Mouse (Mus musculus) heart, embryonic 16.5 days (tissue): ENCODE data around the gene Izumo4. TPM values are rescaled to one million over a fixed set of nuclear protein-coding genes. Genes with fewer than 3 reads are reported as not detected.

ENCODE experiments used
- ATAC-seq: fragments of 200-750 bp; cut with Nextera tagmentation; replicated peaks from 2 replicates; pipeline ENCODE4 v1.8.0; 2017; ENCODE audit warnings: moderate number of reproducible peaks; ENCODE audit not compliant: insufficient read depth, low FRiP score; ENCODE audit errors: extremely low read depth
- H3K27ac ChIP-seq: fragments of 300-500 bp; sonication (generic); 2 replicates; pipeline ENCODE4 v1.5.1; 2014; ENCODE audit warnings: mild to moderate bottlenecking, low read length, control low read depth, moderate library complexity
- H3K27me3 ChIP-seq: fragments of 300-500 bp; sonication (generic); 2 replicates; pipeline ENCODE4 v1.6.1; 2014; ENCODE audit warnings: low read length, mixed read lengths; ENCODE audit not compliant: control insufficient read depth, insufficient read depth
- H3K36me3 ChIP-seq: fragments of 300-500 bp; sonication (generic); 2 replicates; pipeline ENCODE4 v1.6.1; 2014; ENCODE audit not compliant: control insufficient read depth, insufficient read depth
- H3K4me1 ChIP-seq: fragments of 300-500 bp; sonication (generic); 2 replicates; pipeline ENCODE4 v1.6.1; 2014; ENCODE audit warnings: low read length, mixed read lengths; ENCODE audit not compliant: control insufficient read depth, insufficient read depth
- H3K4me2 ChIP-seq: fragments of 300-500 bp; sonication (generic); 2 replicates; pipeline ENCODE4 v1.6.1; 2014; ENCODE audit warnings: low read depth, mild to moderate bottlenecking, control low read depth, low read length
- H3K4me3 ChIP-seq: fragments of 300-500 bp; sonication (generic); 2 replicates; pipeline ENCODE4 v1.5.1; 2014; ENCODE audit warnings: mild to moderate bottlenecking, control low read depth, low read length
- H3K9ac ChIP-seq: fragments of 300-500 bp; sonication (generic); 2 replicates; pipeline ENCODE4 v1.6.1; 2014; ENCODE audit warnings: low read length, control low read depth
- H3K9me3 ChIP-seq: fragments of 300-500 bp; sonication (generic); replicated peaks from 2 replicates; pipeline ENCODE4 v1.6.1; 2016; ENCODE audit warnings: low read length; ENCODE audit not compliant: control insufficient read depth
- WGBS: fragments of 180-500 bp; shearing (Covaris S2); extraction: QIAGEN DNeasy Blood & Tissue Kit; methylation state at CpG from one replicate; pipeline ENCODE4 v1.1.7; 2014; 5-methylcytosine and 5-hydroxymethylcytosine counted together
- polyA plus RNA-seq: library from polyadenylated mRNA; unstranded; fragments of >200 nt; fragmentation: Nextera tagmentation; extraction: Ambion mirVana; gene quantifications from 2 replicates; pipeline ENCODE4 v1.2.1, GENCODE M21; 2015

Gene Izumo4
- polyA plus RNA-seq, 1 experiment from 2014 or later = 13.2 TPM

- no peak for ATAC-seq
- WGBS = 87% methylated on average over 5 of the region's 5 CpGs
These were observed 25.6 kb downstream of the Izumo4 start for GRCm38 (mm10) chr10:80727369-80728127.

GRCm38 (mm10) chr10:80732611-80733101 is 30.7 kb downstream of the Izumo4 start:
- 73% methylated on average over 6 of the region's 6 CpGs for WGBS
- Histone ChIP-seq H3K4me2 (no peak overlapping the region), H3K9ac (no peak overlapping the region), H3K4me3 (no peak overlapping the region), H3K27ac (no peak overlapping the region), H3K9me3 (no peaks in the 10 kb centered on the region), H3K27me3 (no peaks in the 10 kb centered on the region), H3K4me1 (peaks cover 12% of the 10 kb centered on the region), H3K36me3 (peaks cover 40% of the 10 kb centered on the region)
- no peak for ATAC-seq

More at GRCm38 (mm10) chr10:80727369-80728127, 25.6 kb downstream of the Izumo4 start:
- Histone ChIP-seq H3K4me1 (no peaks in the 10 kb centered on the region; the same call in 1 of the 2 replicates), H3K9ac (no peak overlapping the region), H3K9me3 (no peaks in the 10 kb centered on the region), H3K4me2 (no peak overlapping the region), H3K27me3 (no peaks in the 10 kb centered on the region), H3K27ac (no peak overlapping the region), H3K4me3 (no peak overlapping the region), H3K36me3 (peaks cover 73% of the 10 kb centered on the region)

- H3K4me2 ChIP-seq = no peak overlapping the region
- peak overlapping the region; percentile 22; the same call in 1 of the 2 replicates for H3K27ac ChIP-seq
- no peaks in the 10 kb centered on the region for H3K9me3 ChIP-seq
- no peak for ATAC-seq
- peaks cover 9% of the 10 kb centered on the region for H3K36me3 ChIP-seq
- H3K27me3 ChIP-seq = no peaks in the 10 kb centered on the region
- H3K4me1 ChIP-seq = peaks cover 33% of the 10 kb centered on the region
- WGBS = 35% methylated on average over 5 of the region's 5 CpGs
- no peak overlapping the region for H3K9ac ChIP-seq
- no peak overlapping the region for H3K4me3 ChIP-seq
These were observed 34.7 kb downstream of the Izumo4 start for GRCm38 (mm10) chr10:80736731-80737130.

- no peaks in the 10 kb centered on the region for H3K9me3 ChIP-seq
- no peak overlapping the region for H3K4me2 ChIP-seq
- no peaks in the 10 kb centered on the region for H3K27me3 ChIP-seq
- no peak for ATAC-seq
- H3K27ac ChIP-seq = no peak overlapping the region
- H3K36me3 ChIP-seq = no peaks in the 10 kb centered on the region
- H3K4me3 ChIP-seq = no peak overlapping the region
- WGBS = 83% methylated on average over 1 of the region's 1 CpGs
- H3K4me1 ChIP-seq = peaks cover 37% of the 10 kb centered on the region
- no peak overlapping the region for H3K9ac ChIP-seq
These were observed 36.7 kb downstream of the Izumo4 start for GRCm38 (mm10) chr10:80738657-80739056.

GRCm38 (mm10) chr10:80741146-80741545 is 39.2 kb downstream of the Izumo4 start:
- peak overlapping the region; percentile 99 for H3K9ac ChIP-seq
- peak overlapping the region; percentile 96 for H3K4me3 ChIP-seq
- 8% methylated on average over 5 of the region's 5 CpGs for WGBS
- H3K27me3 ChIP-seq = no peaks in the 10 kb centered on the region
- H3K4me1 ChIP-seq = peaks cover 35% of the 10 kb centered on the region
- H3K27ac ChIP-seq = peak overlapping the region; percentile 88
- H3K4me2 ChIP-seq = peak overlapping the region; percentile 79
- no peak for ATAC-seq
- H3K9me3 ChIP-seq = no peaks in the 10 kb centered on the region
- no peaks in the 10 kb centered on the region for H3K36me3 ChIP-seq

GRCm38 (mm10) chr10:80741634-80742179 is 39.7 kb downstream of the Izumo4 start:
- Histone ChIP-seq H3K27me3 (no peaks in the 10 kb centered on the region), H3K27ac (peak overlapping the region; percentile 88), H3K4me3 (peak overlapping the region; percentile 96), H3K9ac (peak overlapping the region; percentile 99), H3K9me3 (no peaks in the 10 kb centered on the region), H3K36me3 (no peaks in the 10 kb centered on the region), H3K4me1 (peaks cover 31% of the 10 kb centered on the region), H3K4me2 (peak overlapping the region; percentile 79)
- WGBS = under 1% methylated on average over 40 of the region's 46 CpGs
- ATAC-seq = peak; percentile 8; the same call in 1 of the 2 replicates

- WGBS = 2% methylated on average over 24 of the region's 25 CpGs
- H3K36me3 ChIP-seq = no peaks in the 10 kb centered on the region
- H3K9ac ChIP-seq = peak within 1 kb of the TSS; percentile 99
- ATAC-seq = peak; percentile 99
- H3K4me3 ChIP-seq = peak within 1 kb of the TSS; percentile 96
- no peaks in the 10 kb centered on the region for H3K27me3 ChIP-seq
- peaks cover 25% of the 10 kb centered on the region for H3K4me1 ChIP-seq
- peak within 1 kb of the TSS; percentile 88 for H3K27ac ChIP-seq
- H3K4me2 ChIP-seq = peak within 1 kb of the TSS; percentile 79
- H3K9me3 ChIP-seq = no peaks in the 10 kb centered on the region
These were observed 40.4 kb downstream of the Izumo4 start, which contains the start of gene Ap3d1 for GRCm38 (mm10) chr10:80742180-80742978. TSS of gene Ap3d1 (minus strand) at chr10:80742264.

- ATAC-seq = no peak
- Histone ChIP-seq H3K9me3 (no peaks in the 10 kb centered on the region), H3K4me3 (no peak overlapping the region), H3K27ac (no peak overlapping the region), H3K27me3 (no peaks in the 10 kb centered on the region), H3K4me1 (peaks cover 26% of the 10 kb centered on the region), H3K4me2 (no peak overlapping the region), H3K36me3 (no peaks in the 10 kb centered on the region), H3K9ac (no peak overlapping the region)
- WGBS = 31% methylated on average over 5 of the region's 5 CpGs
These were observed 42.3 kb downstream of the Izumo4 start for GRCm38 (mm10) chr10:80744262-80744661.
